Mouse (Mus musculus) layer of hippocampus, adult 2 months (tissue): ENCODE data around the gene Flnc. TPM values are rescaled to one million over a fixed set of nuclear protein-coding genes. Genes with fewer than 3 reads are reported as not detected.

Experiments
- DNase-seq, 2 experiments: peaks; one replicate each; pipeline ENCODE4 v3.0.0; 2022; ENCODE audit warnings: low spot score in 2 of 2
- H3K27ac ChIP-seq: fragments of 200-600 bp; 2 replicates; pipeline ENCODE4 v1.8.1; 2022
- H3K4me3 ChIP-seq: fragments of 200-600 bp; 2 replicates; pipeline ENCODE4 v1.8.1; 2022; ENCODE audit warnings: mild to moderate bottlenecking
- CTCF ChIP-seq: fragments of 200-600 bp; conservative IDR thresholded peaks from 2 replicates; pipeline ENCODE4 v1.8.1; 2022; ENCODE audit warnings: antibody characterized with exemption, mild to moderate bottlenecking, moderate library complexity
- total RNA-seq, 2 experiments: library from RNA; stranded (reverse); gene quantifications; 2 replicates each; pipeline ENCODE4 v1.2.3; 2021

Flnc gene
- total RNA-seq, 2 experiments from 2014 or later, result 1.2 to 1.4 TPM

- no peak within 1 kb of the TSS for H3K4me3 ChIP-seq
- DNase-seq, result no peak
- H3K27ac ChIP-seq, result no peak within 1 kb of the TSS
- TF ChIP-seq CTCF, result no peak
Observed at GRCm38 (mm10) chr6:29471137-29471536, 38.1 kb downstream of the Flnc start, which contains the start of gene Atp6v1fnb. Gene Atp6v1fnb (plus strand): TSS chr6:29471437.

GRCm38 (mm10) chr6:29473941-29474691 is 41.1 kb downstream of the Flnc start:
- Histone ChIP-seq H3K4me3 (peak overlapping the region; percentile 59), H3K27ac (peak overlapping the region; percentile 12; the same call in 1 of the 2 replicates)
- DNase-seq, result peak; percentile 61 to 71
- 0 out of 2 replicates have a peak, but pooled peaks have one; percentile 5 for TF ChIP-seq CTCF

- no peak for TF ChIP-seq CTCF
- no peak overlapping the region for H3K27ac ChIP-seq
- no peak for DNase-seq
Observed at GRCm38 (mm10) chr6:29474736-29475135, 41.7 kb downstream of the Flnc start.

GRCm38 (mm10) chr6:29482691-29483090 is 49.6 kb downstream of the Flnc start:
- no peak for DNase-seq
- no peak overlapping the region for H3K27ac ChIP-seq
- TF ChIP-seq CTCF, result no peak
- H3K4me3 ChIP-seq, result no peak overlapping the region

More at GRCm38 (mm10) chr6:29474736-29475135, 41.7 kb downstream of the Flnc start:
- H3K4me3 ChIP-seq, result no peak overlapping the region

DNA sequence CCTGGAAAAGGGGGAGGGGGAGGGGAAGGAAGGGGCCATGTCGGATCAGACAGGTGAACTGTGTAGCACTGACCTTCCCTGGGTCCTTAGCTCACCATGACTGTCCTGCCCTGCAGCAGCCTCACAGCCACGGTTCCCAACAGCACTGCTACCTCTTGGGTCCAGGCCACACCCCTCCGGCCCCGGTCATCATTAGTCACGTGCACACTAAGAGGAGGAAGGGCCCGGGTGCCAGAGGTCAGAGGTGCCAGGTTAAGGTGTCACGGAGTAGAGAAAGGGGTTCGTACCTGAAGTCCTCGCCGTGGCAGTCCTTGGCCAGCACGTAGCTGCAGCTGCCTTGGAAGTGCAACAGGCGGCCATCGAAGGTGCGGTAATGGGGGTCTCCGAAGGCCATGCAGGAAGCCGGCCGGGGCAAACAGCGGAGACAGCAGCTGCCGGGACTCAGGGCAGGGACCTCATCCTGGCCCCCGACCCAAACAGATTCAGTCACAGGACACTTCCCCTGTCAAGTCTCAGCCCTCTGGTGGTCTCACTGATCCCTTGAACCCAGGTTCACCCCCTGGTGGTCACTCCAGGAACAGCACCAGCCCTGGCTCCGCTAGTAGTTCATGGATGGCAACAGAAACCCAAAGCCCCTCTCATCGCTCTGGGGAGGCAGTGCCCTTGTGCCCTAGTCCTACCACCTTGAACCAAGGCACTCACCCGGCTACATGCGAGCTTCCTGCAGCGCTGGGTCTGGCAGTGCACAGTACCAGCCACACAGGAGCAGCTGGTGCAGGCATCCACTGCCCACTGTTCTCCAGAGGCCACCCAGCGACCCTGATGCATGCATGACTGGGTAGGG is 51.9 kb downstream of the Flnc start:
- Histone ChIP-seq H3K4me3 (peak overlapping the region; percentile 48), H3K27ac (no peak overlapping the region)
- DNase-seq, result peak in 1 of 2 experiments; percentile 78
- TF ChIP-seq CTCF, result peak; percentile 94

DNA sequence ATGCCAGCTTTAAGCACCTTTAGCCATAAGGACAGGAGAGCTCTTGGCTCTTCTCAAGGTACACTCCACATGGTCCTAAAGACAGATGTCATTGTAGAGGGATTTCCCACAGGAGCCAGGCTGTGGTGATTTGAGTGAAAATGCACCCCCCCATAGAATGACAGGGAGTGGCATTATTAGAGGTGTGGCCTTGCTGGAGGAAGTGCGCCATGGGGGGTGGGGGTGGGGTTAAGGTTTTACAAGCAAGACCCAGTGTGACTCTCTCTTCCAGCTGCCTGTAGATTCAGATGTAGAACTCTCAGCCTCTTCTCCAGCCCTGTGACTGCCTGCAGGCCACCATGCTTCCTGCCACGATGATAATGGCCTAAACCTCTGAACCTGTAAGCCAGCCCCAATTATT is 52.9 kb downstream of the Flnc start:
- no peak for TF ChIP-seq CTCF
- Histone ChIP-seq H3K4me3 (no peak overlapping the region), H3K27ac (no peak overlapping the region)
- DNase-seq, result no peak

GRCm38 (mm10) chr6:29494101-29494500 is 61.0 kb downstream of the Flnc start:
- no peak for TF ChIP-seq CTCF
- DNase-seq, result no peak
- Histone ChIP-seq H3K27ac (no peak overlapping the region), H3K4me3 (no peak overlapping the region)

GRCm38 (mm10) chr6:29496270-29496669 is 63.2 kb downstream of the Flnc start:
- Histone ChIP-seq H3K4me3 (no peak overlapping the region), H3K27ac (no peak overlapping the region)
- no peak for TF ChIP-seq CTCF
- DNase-seq, result no peak

- Histone ChIP-seq H3K27ac (no peak overlapping the region), H3K4me3 (no peak overlapping the region)
- no peak for DNase-seq
- TF ChIP-seq CTCF, result no peak
Observed at GRCm38 (mm10) chr6:29497791-29498190, 64.7 kb downstream of the Flnc start.

- no peak for TF ChIP-seq CTCF
- DNase-seq, result no peak
- no peak overlapping the region for H3K4me3 ChIP-seq
Observed at GRCm38 (mm10) chr6:29500177-29500576, 67.1 kb downstream of the Flnc start.

GRCm38 (mm10) chr6:29500810-29501209 is 67.8 kb downstream of the Flnc start:
- Histone ChIP-seq H3K27ac (no peak overlapping the region), H3K4me3 (no peak overlapping the region)
- TF ChIP-seq CTCF, result no peak
- DNase-seq, result no peak

More at GRCm38 (mm10) chr6:29500177-29500576, 67.1 kb downstream of the Flnc start:
- H3K27ac ChIP-seq, result no peak overlapping the region

GRCm38 (mm10) chr6:29501599-29501998 is 68.5 kb downstream of the Flnc start:
- TF ChIP-seq CTCF, result peak; percentile 72
- DNase-seq, result no peak
- Histone ChIP-seq H3K27ac (no peak overlapping the region), H3K4me3 (no peak overlapping the region)

GRCm38 (mm10) chr6:29505493-29505892 is 72.4 kb downstream of the Flnc start:
- Histone ChIP-seq H3K27ac (no peak overlapping the region), H3K4me3 (no peak overlapping the region)
- no peak for DNase-seq
- TF ChIP-seq CTCF, result no peak
